Mouse (Mus musculus) G1E (cell line): Measurements from ENCODE around the gene Cdhr5.

Source experiments
- CTCF ChIP-seq: IDR thresholded peaks from 2 replicates; pipeline ENCODE4 v1.5.1; 2012; ENCODE audit warnings: low read depth, low read length, inconsistent platforms, mixed read lengths
- GATA1 ChIP-seq: IDR thresholded peaks from 2 replicates; pipeline ENCODE4 v1.6.1; 2012; ENCODE audit warnings: borderline replicate concordance, low read length, inconsistent platforms, mixed read lengths
- GATA2 ChIP-seq: IDR thresholded peaks from 2 replicates; pipeline ENCODE4 v1.6.1; 2012; ENCODE audit warnings: low read depth, low read length, inconsistent platforms, borderline replicate concordance
- TAL1 ChIP-seq: conservative IDR thresholded peaks from 2 replicates; pipeline ENCODE4 v1.6.1; 2012; ENCODE audit warnings: low read depth, low read length, inconsistent platforms, mixed read lengths

DNA sequence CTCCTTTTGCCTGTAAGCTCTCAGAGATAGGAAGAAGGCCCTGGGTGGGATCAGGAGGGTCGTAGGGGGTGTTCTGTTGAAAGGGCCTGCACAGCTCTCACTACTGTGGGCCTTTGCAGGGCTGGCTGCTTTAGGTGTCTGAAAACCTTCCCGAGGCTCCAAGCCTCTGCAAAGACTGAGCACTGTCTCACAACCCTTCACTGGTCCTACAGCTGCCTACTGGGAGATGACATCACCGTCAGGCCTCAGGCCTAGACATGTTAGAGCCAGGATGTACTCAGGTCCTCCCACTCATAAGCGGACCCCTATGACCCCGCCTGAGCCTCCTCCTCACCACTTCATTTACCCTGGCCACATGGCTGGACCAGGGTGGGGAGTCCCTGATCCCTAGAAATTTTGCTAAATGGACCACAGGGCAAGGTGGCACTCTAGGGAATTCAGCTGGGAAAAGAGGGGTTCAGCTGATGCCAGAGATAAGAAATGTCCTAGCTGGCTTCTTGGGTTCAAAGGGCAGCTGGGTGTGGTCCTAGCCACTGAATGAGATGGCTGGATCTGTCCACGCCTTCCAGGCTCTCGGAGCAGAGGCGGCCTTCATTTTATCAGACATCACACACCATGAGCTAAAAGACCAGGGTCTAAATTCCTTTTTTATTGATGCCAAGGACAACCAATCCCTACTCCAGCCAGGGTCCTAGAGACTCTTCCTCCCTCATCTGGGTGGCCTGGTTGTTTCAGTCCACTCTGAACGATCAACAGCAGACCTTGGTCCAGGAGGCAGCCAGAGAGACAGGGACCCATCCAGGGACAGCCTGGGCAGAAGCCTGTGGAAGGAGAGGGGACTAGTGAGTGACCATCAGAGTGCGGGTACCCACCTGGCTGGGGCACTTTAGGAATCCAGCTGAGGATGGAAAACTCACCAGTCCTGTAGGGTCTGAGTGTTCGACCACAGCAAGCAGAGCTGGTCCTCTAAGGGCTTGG lies 1.4 kb upstream of the Cdhr5 start:
- TF ChIP-seq CTCF (no peak), GATA1 (no peak), GATA2 (no peak), TAL1 (no peak)
